Mouse (Mus musculus): ENCODE results near the gene Fam19a4. TPM values are rescaled to one million over a fixed set of nuclear protein-coding genes. Genes with fewer than 3 reads are reported as not detected.

The Fam19a4 gene
- polyA plus RNA-seq, 1 experiment from 2014 or later: not detected

DNA sequence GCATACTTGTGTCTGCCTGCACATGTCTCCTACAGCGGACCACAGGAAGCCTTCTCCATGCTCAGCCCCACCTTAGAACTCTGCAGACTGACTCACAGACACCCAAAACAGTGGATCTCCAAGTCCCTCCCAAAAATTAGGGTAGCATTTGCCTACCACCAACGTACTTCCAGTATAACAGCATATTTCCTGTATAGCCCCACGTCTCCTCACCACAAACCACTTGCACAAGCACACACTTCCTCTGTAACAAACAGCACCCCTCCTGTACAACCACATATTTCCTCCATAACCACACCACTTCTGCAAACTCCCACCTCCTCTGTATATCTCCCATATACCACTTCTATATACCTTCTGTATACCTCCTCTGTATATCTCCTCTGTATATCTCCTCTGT is 44.2 kb downstream of the Fam19a4 start:
- H3K4me1 ChIP-seq (ENCODE audit: control insufficient read depth in 2 of 2, insufficient read depth in 2 of 2, low read length in 2 of 2): no peaks in the 10 kb centered on the region
- no peak overlapping the region for H3K4me2 ChIP-seq (ENCODE audit: low read length)
- WGBS: 63% methylated on average over 3 of the region's 3 CpGs
- no peak overlapping the region for H3K27ac ChIP-seq (replicated peaks in 1 of 2; ENCODE audit: control insufficient read depth in 1 of 2, insufficient read depth in 1 of 2, low read depth in 2 of 2, low read length in 2 of 2)
- H3K9ac ChIP-seq (ENCODE audit: low read length): no peak overlapping the region
- no peaks in the 10 kb centered on the region for H3K36me3 ChIP-seq (ENCODE audit: control insufficient read depth, insufficient read depth, low read length)
- ATAC-seq (ENCODE audit: insufficient number of reproducible peaks, insufficient read depth, low FRiP score, low read depth): no peak
- no peaks in the 10 kb centered on the region for H3K27me3 ChIP-seq (ENCODE audit: control insufficient read depth, insufficient read depth, low read length)
- H3K9me3 ChIP-seq (ENCODE audit: control insufficient read depth, low read length): no peaks in the 10 kb centered on the region
- no peak overlapping the region for H3K4me3 ChIP-seq (ENCODE audit: control insufficient read depth in 1 of 2, insufficient read depth in 1 of 2, low read depth in 1 of 2, low read length in 2 of 2)

GRCm38 (mm10) chr6:97006513-97007094 is 53.6 kb downstream of the Fam19a4 start:
- Histone ChIP-seq H3K9ac (ENCODE audit: low read length) (no peak overlapping the region), H3K4me2 (ENCODE audit: low read length) (no peak overlapping the region), H3K9me3 (ENCODE audit: control insufficient read depth, low read length) (no peaks in the 10 kb centered on the region), H3K36me3 (ENCODE audit: control insufficient read depth, insufficient read depth, low read length) (no peaks in the 10 kb centered on the region), H3K4me3 (ENCODE audit: control insufficient read depth in 1 of 2, insufficient read depth in 1 of 2, low read depth in 1 of 2, low read length in 2 of 2) (no peak overlapping the region), H3K4me1 (ENCODE audit: control insufficient read depth in 2 of 2, insufficient read depth in 2 of 2, low read length in 2 of 2) (no peaks in the 10 kb centered on the region), H3K27ac (replicated peaks in 1 of 2; ENCODE audit: control insufficient read depth in 1 of 2, insufficient read depth in 1 of 2, low read depth in 2 of 2, low read length in 2 of 2) (no peak overlapping the region), H3K27me3 (ENCODE audit: control insufficient read depth, insufficient read depth, low read length) (no peaks in the 10 kb centered on the region)
- WGBS: 39% methylated on average over 8 of the region's 8 CpGs
- no peak for ATAC-seq (ENCODE audit: insufficient number of reproducible peaks, insufficient read depth, low FRiP score, low read depth)

- 14% methylated on average over 11 of the region's 11 CpGs for WGBS
- Histone ChIP-seq H3K9ac (ENCODE audit: low read length) (no peak overlapping the region), H3K27ac (replicated peaks in 1 of 2; ENCODE audit: control insufficient read depth in 1 of 2, insufficient read depth in 1 of 2, low read depth in 2 of 2, low read length in 2 of 2) (no peak overlapping the region), H3K27me3 (ENCODE audit: control insufficient read depth, insufficient read depth, low read length) (no peaks in the 10 kb centered on the region), H3K4me1 (ENCODE audit: control insufficient read depth in 2 of 2, insufficient read depth in 2 of 2, low read length in 2 of 2) (no peaks in the 10 kb centered on the region), H3K4me2 (ENCODE audit: low read length) (peak overlapping the region; percentile 22; the same call in 1 of the 2 replicates), H3K9me3 (ENCODE audit: control insufficient read depth, low read length) (no peaks in the 10 kb centered on the region), H3K36me3 (ENCODE audit: control insufficient read depth, insufficient read depth, low read length) (no peaks in the 10 kb centered on the region), H3K4me3 (ENCODE audit: control insufficient read depth in 1 of 2, insufficient read depth in 1 of 2, low read depth in 1 of 2, low read length in 2 of 2) (no peak overlapping the region)
- no peak for ATAC-seq (ENCODE audit: insufficient number of reproducible peaks, insufficient read depth, low FRiP score, low read depth)
These were observed 55.2 kb downstream of the Fam19a4 start for GRCm38 (mm10) chr6:97005038-97005437.

- no peaks in the 10 kb centered on the region for H3K27me3 ChIP-seq (ENCODE audit: control insufficient read depth, insufficient read depth, low read length)
- no peak overlapping the region for H3K9ac ChIP-seq (ENCODE audit: low read length)
- H3K36me3 ChIP-seq (ENCODE audit: control insufficient read depth, insufficient read depth, low read length): no peaks in the 10 kb centered on the region
- no peak overlapping the region for H3K4me3 ChIP-seq (ENCODE audit: control insufficient read depth in 1 of 2, insufficient read depth in 1 of 2, low read depth in 1 of 2, low read length in 2 of 2)
- H3K4me2 ChIP-seq (ENCODE audit: low read length): no peak overlapping the region
- H3K9me3 ChIP-seq (ENCODE audit: control insufficient read depth, low read length): no peaks in the 10 kb centered on the region
- H3K4me1 ChIP-seq (ENCODE audit: control insufficient read depth in 2 of 2, insufficient read depth in 2 of 2, low read length in 2 of 2): no peaks in the 10 kb centered on the region
- no peak overlapping the region for H3K27ac ChIP-seq (replicated peaks in 1 of 2; ENCODE audit: control insufficient read depth in 1 of 2, insufficient read depth in 1 of 2, low read depth in 2 of 2, low read length in 2 of 2)
- ATAC-seq (ENCODE audit: insufficient number of reproducible peaks, insufficient read depth, low FRiP score, low read depth): no peak
- WGBS: 81% methylated on average over 7 of the region's 7 CpGs
These were observed 64.6 kb downstream of the Fam19a4 start for GRCm38 (mm10) chr6:96995556-96996159.

GRCm38 (mm10) chr6:96991741-96992140 is 68.5 kb downstream of the Fam19a4 start:
- ATAC-seq (ENCODE audit: insufficient number of reproducible peaks, insufficient read depth, low FRiP score, low read depth): no peak
- no peak overlapping the region for H3K4me3 ChIP-seq (ENCODE audit: control insufficient read depth in 1 of 2, insufficient read depth in 1 of 2, low read depth in 1 of 2, low read length in 2 of 2)
- no peak overlapping the region for H3K27ac ChIP-seq (replicated peaks in 1 of 2; ENCODE audit: control insufficient read depth in 1 of 2, insufficient read depth in 1 of 2, low read depth in 2 of 2, low read length in 2 of 2)
- no peaks in the 10 kb centered on the region for H3K36me3 ChIP-seq (ENCODE audit: control insufficient read depth, insufficient read depth, low read length)
- 74% methylated on average over 1 of the region's 1 CpGs for WGBS
- H3K4me2 ChIP-seq (ENCODE audit: low read length): no peak overlapping the region
- no peaks in the 10 kb centered on the region for H3K4me1 ChIP-seq (ENCODE audit: control insufficient read depth in 2 of 2, insufficient read depth in 2 of 2, low read length in 2 of 2)
- no peak overlapping the region for H3K9ac ChIP-seq (ENCODE audit: low read length)
- H3K9me3 ChIP-seq (ENCODE audit: control insufficient read depth, low read length): no peaks in the 10 kb centered on the region
- H3K27me3 ChIP-seq (ENCODE audit: control insufficient read depth, insufficient read depth, low read length): no peaks in the 10 kb centered on the region

GRCm38 (mm10) chr6:96977537-96977936 is 82.7 kb downstream of the Fam19a4 start:
- H3K4me2 ChIP-seq (ENCODE audit: low read length): no peak overlapping the region
- no peak for ATAC-seq (ENCODE audit: insufficient number of reproducible peaks, insufficient read depth, low FRiP score, low read depth)
- H3K9ac ChIP-seq (ENCODE audit: low read length): no peak overlapping the region
- H3K4me3 ChIP-seq (ENCODE audit: control insufficient read depth in 1 of 2, insufficient read depth in 1 of 2, low read depth in 1 of 2, low read length in 2 of 2): no peak overlapping the region
- no peaks in the 10 kb centered on the region for H3K9me3 ChIP-seq (ENCODE audit: control insufficient read depth, low read length)
- H3K36me3 ChIP-seq (ENCODE audit: control insufficient read depth, insufficient read depth, low read length): no peaks in the 10 kb centered on the region
- H3K27ac ChIP-seq (replicated peaks in 1 of 2; ENCODE audit: control insufficient read depth in 1 of 2, insufficient read depth in 1 of 2, low read depth in 2 of 2, low read length in 2 of 2): no peak overlapping the region
- WGBS: 68% methylated on average over 1 of the region's 1 CpGs
- no peaks in the 10 kb centered on the region for H3K4me1 ChIP-seq (ENCODE audit: control insufficient read depth in 2 of 2, insufficient read depth in 2 of 2, low read length in 2 of 2)
- H3K27me3 ChIP-seq (ENCODE audit: control insufficient read depth, insufficient read depth, low read length): no peaks in the 10 kb centered on the region

- Histone ChIP-seq H3K4me1 (ENCODE audit: control insufficient read depth in 2 of 2, insufficient read depth in 2 of 2, low read length in 2 of 2) (no peaks in the 10 kb centered on the region), H3K9me3 (ENCODE audit: control insufficient read depth, low read length) (no peaks in the 10 kb centered on the region), H3K27me3 (ENCODE audit: control insufficient read depth, insufficient read depth, low read length) (no peaks in the 10 kb centered on the region), H3K9ac (ENCODE audit: low read length) (no peak overlapping the region), H3K27ac (replicated peaks in 1 of 2; ENCODE audit: control insufficient read depth in 1 of 2, insufficient read depth in 1 of 2, low read depth in 2 of 2, low read length in 2 of 2) (no peak overlapping the region; a peak in 1 of 4 replicates), H3K36me3 (ENCODE audit: control insufficient read depth, insufficient read depth, low read length) (no peaks in the 10 kb centered on the region), H3K4me3 (ENCODE audit: control insufficient read depth in 1 of 2, insufficient read depth in 1 of 2, low read depth in 1 of 2, low read length in 2 of 2) (no peak overlapping the region), H3K4me2 (ENCODE audit: low read length) (no peak overlapping the region)
- no peak for ATAC-seq (ENCODE audit: insufficient number of reproducible peaks, insufficient read depth, low FRiP score, low read depth)
- 6% methylated on average over 2 of the region's 2 CpGs for WGBS
These were observed 115.4 kb downstream of the Fam19a4 start for GRCm38 (mm10) chr6:96944796-96945195.

DNA sequence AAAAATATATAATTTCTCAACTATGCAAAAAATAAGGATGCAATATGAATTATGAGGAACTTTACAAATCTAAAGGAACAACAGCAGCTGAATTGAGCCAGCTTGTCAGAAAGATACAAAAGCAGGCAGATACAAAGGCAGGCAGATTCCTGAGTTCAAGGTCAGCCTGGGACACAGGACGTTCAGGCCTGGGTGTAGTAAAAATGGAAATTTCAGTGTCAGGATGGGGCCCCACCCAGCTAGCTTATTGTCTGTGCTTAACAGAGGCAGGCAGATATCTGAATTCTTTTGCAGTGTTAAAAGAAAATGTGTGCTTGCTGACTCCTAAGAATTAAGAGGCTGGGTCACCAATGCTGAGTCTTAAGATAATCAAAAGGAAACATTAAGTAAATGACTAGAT is 124.4 kb downstream of the Fam19a4 start:
- H3K27ac ChIP-seq (replicated peaks in 1 of 2; ENCODE audit: control insufficient read depth in 1 of 2, insufficient read depth in 1 of 2, low read depth in 2 of 2, low read length in 2 of 2): no peak overlapping the region
- no peak overlapping the region for H3K4me2 ChIP-seq (ENCODE audit: low read length)
- H3K4me1 ChIP-seq (ENCODE audit: control insufficient read depth in 2 of 2, insufficient read depth in 2 of 2, low read length in 2 of 2): no peaks in the 10 kb centered on the region
- no peak overlapping the region for H3K9ac ChIP-seq (ENCODE audit: low read length)
- H3K9me3 ChIP-seq (ENCODE audit: control insufficient read depth, low read length): no peaks in the 10 kb centered on the region
- no peaks in the 10 kb centered on the region for H3K36me3 ChIP-seq (ENCODE audit: control insufficient read depth, insufficient read depth, low read length)
- ATAC-seq (ENCODE audit: insufficient number of reproducible peaks, insufficient read depth, low FRiP score, low read depth): no peak
- H3K4me3 ChIP-seq (ENCODE audit: control insufficient read depth in 1 of 2, insufficient read depth in 1 of 2, low read depth in 1 of 2, low read length in 2 of 2): no peak overlapping the region
- no peaks in the 10 kb centered on the region for H3K27me3 ChIP-seq (ENCODE audit: control insufficient read depth, insufficient read depth, low read length)
- 72% methylated on average over 1 of the region's 1 CpGs for WGBS
